Mouse (Mus musculus): ENCODE data around the gene Lhx8. TPM values are rescaled to one million over a fixed set of nuclear protein-coding genes. Genes with fewer than 3 reads are reported as not detected.

Gene Lhx8
- polyA plus RNA-seq, 1 experiment, result 0.95 TPM

- Histone ChIP-seq H3K27ac (ENCODE audit: control insufficient read depth, insufficient read depth, low read depth, low read length) (no peak overlapping the region), H3K4me3 (ENCODE audit: control insufficient read depth, low read depth, low read length) (no peak overlapping the region), H3K36me3 (ENCODE audit: control insufficient read depth, insufficient read depth, low read length) (no peaks in the 10 kb centered on the region), H3K27me3 (ENCODE audit: control insufficient read depth, insufficient read depth, low read length) (no peaks in the 10 kb centered on the region), H3K4me1 (ENCODE audit: control insufficient read depth, insufficient read depth, low read length) (peaks cover 2% of the 10 kb centered on the region)
- TF ChIP-seq POLR2A (IDR thresholded peaks at IDR 0.05; ENCODE audit: control insufficient read depth, low read depth, low read length) (no peak), CTCF (IDR thresholded peaks at IDR 0.05; ENCODE audit: control insufficient read depth, insufficient read depth, insufficient replicate concordance, low read depth, low read length) (no peak)
Observed at GRCm38 (mm10) chr3:154274681-154275080, 55.8 kb downstream of the Lhx8 start.

- no peaks in the 10 kb centered on the region for H3K27me3 ChIP-seq (ENCODE audit: control insufficient read depth, insufficient read depth, low read length)
- peaks cover 2% of the 10 kb centered on the region for H3K4me1 ChIP-seq (ENCODE audit: control insufficient read depth, insufficient read depth, low read length)
- H3K4me3 ChIP-seq (ENCODE audit: control insufficient read depth, low read depth, low read length), result peak overlapping the region; percentile 55; the same call in 1 of the 2 replicates
- peak; percentile 100 for TF ChIP-seq CTCF (IDR thresholded peaks at IDR 0.05; ENCODE audit: control insufficient read depth, insufficient read depth, insufficient replicate concordance, low read depth, low read length)
- no peak for TF ChIP-seq POLR2A (IDR thresholded peaks at IDR 0.05; ENCODE audit: control insufficient read depth, low read depth, low read length)
- no peaks in the 10 kb centered on the region for H3K36me3 ChIP-seq (ENCODE audit: control insufficient read depth, insufficient read depth, low read length)
- no peak overlapping the region for H3K27ac ChIP-seq (ENCODE audit: control insufficient read depth, insufficient read depth, low read depth, low read length)
Observed at GRCm38 (mm10) chr3:154269757-154270366, 60.6 kb downstream of the Lhx8 start.

DNA sequence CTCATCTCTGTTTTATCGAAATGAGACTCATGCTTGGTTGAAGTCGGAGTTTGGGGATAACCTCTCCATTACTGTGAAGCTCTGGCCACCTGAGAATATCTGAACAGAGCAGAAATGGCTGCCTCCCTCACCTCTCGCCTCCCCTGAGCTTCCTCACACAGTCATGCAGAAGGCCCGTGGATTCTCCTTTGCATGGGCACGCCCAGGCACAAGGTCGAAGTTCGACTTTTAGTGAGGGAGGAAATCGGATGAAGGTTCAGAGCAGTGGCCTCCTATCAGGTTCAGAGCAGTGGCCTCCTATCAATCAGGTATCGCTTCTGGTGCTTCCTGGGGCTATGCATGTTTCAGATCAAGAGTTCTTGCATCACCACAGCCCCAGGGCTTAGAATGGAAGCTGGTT, 62.1 kb downstream of the Lhx8 start:
- no peak overlapping the region for H3K27ac ChIP-seq (ENCODE audit: control insufficient read depth, insufficient read depth, low read depth, low read length)
- H3K36me3 ChIP-seq (ENCODE audit: control insufficient read depth, insufficient read depth, low read length), result no peaks in the 10 kb centered on the region
- TF ChIP-seq CTCF (IDR thresholded peaks at IDR 0.05; ENCODE audit: control insufficient read depth, insufficient read depth, insufficient replicate concordance, low read depth, low read length) (no peak), POLR2A (IDR thresholded peaks at IDR 0.05; ENCODE audit: control insufficient read depth, low read depth, low read length) (no peak)
- no peak overlapping the region for H3K4me3 ChIP-seq (ENCODE audit: control insufficient read depth, low read depth, low read length)
- H3K27me3 ChIP-seq (ENCODE audit: control insufficient read depth, insufficient read depth, low read length), result no peaks in the 10 kb centered on the region
- H3K4me1 ChIP-seq (ENCODE audit: control insufficient read depth, insufficient read depth, low read length), result peaks cover 2% of the 10 kb centered on the region

GRCm38 (mm10) chr3:154257312-154257711, 73.1 kb downstream of the Lhx8 start:
- H3K36me3 ChIP-seq (ENCODE audit: control insufficient read depth, insufficient read depth, low read length), result no peaks in the 10 kb centered on the region
- TF ChIP-seq CTCF (IDR thresholded peaks at IDR 0.05; ENCODE audit: control insufficient read depth, insufficient read depth, insufficient replicate concordance, low read depth, low read length), result no peak
- no peak for TF ChIP-seq POLR2A (IDR thresholded peaks at IDR 0.05; ENCODE audit: control insufficient read depth, low read depth, low read length)
- H3K27ac ChIP-seq (ENCODE audit: control insufficient read depth, insufficient read depth, low read depth, low read length), result no peak overlapping the region
- no peaks in the 10 kb centered on the region for H3K4me1 ChIP-seq (ENCODE audit: control insufficient read depth, insufficient read depth, low read length)
- no peaks in the 10 kb centered on the region for H3K27me3 ChIP-seq (ENCODE audit: control insufficient read depth, insufficient read depth, low read length)
- H3K4me3 ChIP-seq (ENCODE audit: control insufficient read depth, low read depth, low read length), result no peak overlapping the region
